Mouse (Mus musculus): ENCODE results near the gene Slc16a3.

- TF ChIP-seq CTCF (IDR thresholded peaks at IDR 0.05; ENCODE audit: low read depth, low read length), result no peak
- TF ChIP-seq GATA1 (IDR thresholded peaks at IDR 0.05; ENCODE audit: borderline replicate concordance, low read length), result no peak
- no peak for TF ChIP-seq TAL1 (conservative IDR thresholded peaks at IDR 0.05; ENCODE audit: low read depth, low read length)
- no peak; the same call in 1 of the 2 replicates for TF ChIP-seq POLR2AphosphoS5 (IDR thresholded peaks at IDR 0.05; ENCODE audit: insufficient replicate concordance, low read depth, low read length)
Measured at GRCm38 (mm10) chr11:120962050-120962771, 13.9 kb downstream of the Slc16a3 start.
